Mouse (Mus musculus): ENCODE measurements at regions not wholly inside any gene's neighbourhood (a gene's known extent, or its start where the extent isn't known, plus 50 kb on each side); places are given as distances from the start of the nearest gene placed in this dataset.

GRCm38 (mm10) chr7:93136061-93136460 is 56.4 kb downstream of the Fam181b start:
- no peak for DNase-seq
- intact Hi-C loops (cut with DNase I) = no loop called here

- DNase-seq = no peak
- intact Hi-C loops (cut with DNase I) = loop anchor here (2.0 kb wide), 1 partner anchor 23 kb away; no protein-coding TSS in a partner anchor
These were observed 67.7 kb downstream of the Fam181b start for GRCm38 (mm10) chr7:93147379-93147778.

GRCm38 (mm10) chr7:93151321-93151720 is 71.7 kb downstream of the Fam181b start:
- no peak for DNase-seq
- intact Hi-C loops (cut with DNase I) = no loop called here

- no peak for DNase-seq
- intact Hi-C loops (cut with DNase I) = no loop called here
These were observed 117.4 kb downstream of the Fam181b start for GRCm38 (mm10) chr7:93197106-93197505.
